Mouse (Mus musculus): ENCODE results near the gene Hpcal1. TPM values are rescaled to one million over a fixed set of nuclear protein-coding genes. Genes with fewer than 3 reads are reported as not detected.
A peak's percentile ranks its signal among the peaks of the same experiment; 100 is the strongest.

Gene Hpcal1
- polyA plus RNA-seq, 1 experiment from 2014 or later, result 31.4 TPM

GRCm38 (mm10) chr12:17703866-17704265 lies 13.2 kb downstream of the Hpcal1 start:
- H3K4me2 ChIP-seq, result no peak overlapping the region
- no peak overlapping the region for H3K9ac ChIP-seq
- no peaks in the 10 kb centered on the region for H3K27me3 ChIP-seq
- ATAC-seq, result no peak
- H3K4me3 ChIP-seq, result no peak overlapping the region
- H3K36me3 ChIP-seq (ENCODE audit: poor library complexity, severe bottlenecking), result no peaks in the 10 kb centered on the region
- 97% methylated on average over 3 of the region's 3 CpGs for WGBS
- no peaks in the 10 kb centered on the region for H3K9me3 ChIP-seq (replicated peaks)
- H3K27ac ChIP-seq, result no peak overlapping the region
- peaks cover 31% of the 10 kb centered on the region for H3K4me1 ChIP-seq

GRCm38 (mm10) chr12:17707472-17707871 lies 16.8 kb downstream of the Hpcal1 start:
- Histone ChIP-seq H3K36me3 (ENCODE audit: poor library complexity, severe bottlenecking) (no peaks in the 10 kb centered on the region), H3K27me3 (no peaks in the 10 kb centered on the region), H3K27ac (no peak overlapping the region), H3K4me2 (no peak overlapping the region), H3K9ac (no peak overlapping the region), H3K4me1 (peaks cover 20% of the 10 kb centered on the region), H3K9me3 (replicated peaks) (no peaks in the 10 kb centered on the region), H3K4me3 (no peak overlapping the region)
- ATAC-seq, result no peak

- Histone ChIP-seq H3K27ac (no peak overlapping the region), H3K27me3 (no peaks in the 10 kb centered on the region), H3K4me2 (no peak overlapping the region), H3K9ac (no peak overlapping the region), H3K4me1 (peaks cover 20% of the 10 kb centered on the region), H3K36me3 (ENCODE audit: poor library complexity, severe bottlenecking) (no peaks in the 10 kb centered on the region), H3K4me3 (no peak overlapping the region), H3K9me3 (replicated peaks) (no peaks in the 10 kb centered on the region)
- WGBS, result 12% methylated on average over 4 of the region's 4 CpGs
- ATAC-seq, result peak; percentile 76; the same call in 1 of the 2 replicates
Measured at GRCm38 (mm10) chr12:17709451-17709850, 18.8 kb downstream of the Hpcal1 start.

GRCm38 (mm10) chr12:17709926-17710746 lies 19.5 kb downstream of the Hpcal1 start:
- no peak overlapping the region for H3K9ac ChIP-seq
- no peak overlapping the region for H3K4me3 ChIP-seq
- ATAC-seq, result peak; percentile 28; the same call in 1 of the 2 replicates
- no peaks in the 10 kb centered on the region for H3K9me3 ChIP-seq (replicated peaks)
- H3K4me1 ChIP-seq, result peaks cover 20% of the 10 kb centered on the region
- H3K4me2 ChIP-seq, result no peak overlapping the region
- no peaks in the 10 kb centered on the region for H3K36me3 ChIP-seq (ENCODE audit: poor library complexity, severe bottlenecking)
- 72% methylated on average over 17 of the region's 17 CpGs for WGBS
- no peak overlapping the region for H3K27ac ChIP-seq
- H3K27me3 ChIP-seq, result no peaks in the 10 kb centered on the region

GRCm38 (mm10) chr12:17710747-17711092 lies 20.1 kb downstream of the Hpcal1 start:
- WGBS, result 57% methylated on average over 3 of the region's 3 CpGs

GRCm38 (mm10) chr12:17711731-17712388 lies 21.2 kb downstream of the Hpcal1 start:
- Histone ChIP-seq H3K4me2 (no peak overlapping the region), H3K9me3 (replicated peaks) (no peaks in the 10 kb centered on the region), H3K9ac (no peak overlapping the region), H3K27ac (no peak overlapping the region), H3K4me3 (no peak overlapping the region), H3K36me3 (ENCODE audit: poor library complexity, severe bottlenecking) (no peaks in the 10 kb centered on the region), H3K4me1 (peaks cover 20% of the 10 kb centered on the region), H3K27me3 (no peaks in the 10 kb centered on the region)
- no peak for ATAC-seq
- WGBS, result 82% methylated on average over 6 of the region's 6 CpGs

More at GRCm38 (mm10) chr12:17710747-17711092, 20.1 kb downstream of the Hpcal1 start:
- Histone ChIP-seq H3K27ac (no peak overlapping the region), H3K4me2 (no peak overlapping the region), H3K27me3 (no peaks in the 10 kb centered on the region), H3K9me3 (replicated peaks) (no peaks in the 10 kb centered on the region), H3K9ac (no peak overlapping the region), H3K36me3 (ENCODE audit: poor library complexity, severe bottlenecking) (no peaks in the 10 kb centered on the region), H3K4me1 (peaks cover 20% of the 10 kb centered on the region), H3K4me3 (no peak overlapping the region)
- ATAC-seq, result no peak

GRCm38 (mm10) chr12:17712571-17712970 lies 21.9 kb downstream of the Hpcal1 start:
- Histone ChIP-seq H3K4me3 (no peak overlapping the region), H3K9me3 (replicated peaks) (no peaks in the 10 kb centered on the region), H3K4me2 (no peak overlapping the region), H3K27ac (no peak overlapping the region), H3K27me3 (no peaks in the 10 kb centered on the region), H3K9ac (no peak overlapping the region), H3K4me1 (peaks cover 20% of the 10 kb centered on the region), H3K36me3 (ENCODE audit: poor library complexity, severe bottlenecking) (no peaks in the 10 kb centered on the region)
- ATAC-seq, result no peak
- 55% methylated on average over 1 of the region's 1 CpGs for WGBS

- Histone ChIP-seq H3K27me3 (no peaks in the 10 kb centered on the region), H3K9me3 (replicated peaks) (no peaks in the 10 kb centered on the region), H3K27ac (no peak overlapping the region), H3K9ac (no peak overlapping the region), H3K36me3 (ENCODE audit: poor library complexity, severe bottlenecking) (no peaks in the 10 kb centered on the region), H3K4me2 (no peak overlapping the region), H3K4me3 (no peak overlapping the region), H3K4me1 (0 out of 2 replicates have a peak, but pooled peaks cover 1% of the 10 kb centered on the region)
- ATAC-seq, result no peak
- 95% methylated on average over 4 of the region's 4 CpGs for WGBS
Measured at GRCm38 (mm10) chr12:17715720-17716478, 25.2 kb downstream of the Hpcal1 start.

- H3K4me3 ChIP-seq, result no peak overlapping the region
- H3K27ac ChIP-seq, result no peak overlapping the region
- no peaks in the 10 kb centered on the region for H3K36me3 ChIP-seq (ENCODE audit: poor library complexity, severe bottlenecking)
- H3K27me3 ChIP-seq, result no peaks in the 10 kb centered on the region
- ATAC-seq, result no peak
- 0 out of 2 replicates have a peak, but pooled peaks cover 4% of the 10 kb centered on the region for H3K4me1 ChIP-seq
- H3K9ac ChIP-seq, result no peak overlapping the region
- H3K9me3 ChIP-seq (replicated peaks), result no peaks in the 10 kb centered on the region
- 93% methylated on average over 1 of the region's 1 CpGs for WGBS
- no peak overlapping the region for H3K4me2 ChIP-seq
Measured at GRCm38 (mm10) chr12:17717257-17717656, 26.6 kb downstream of the Hpcal1 start.

- 0 out of 2 replicates have a peak, but pooled peaks cover 4% of the 10 kb centered on the region for H3K4me1 ChIP-seq
- no peaks in the 10 kb centered on the region for H3K9me3 ChIP-seq (replicated peaks)
- H3K27ac ChIP-seq, result no peak overlapping the region
- H3K4me3 ChIP-seq, result no peak overlapping the region
- H3K36me3 ChIP-seq (ENCODE audit: poor library complexity, severe bottlenecking), result no peaks in the 10 kb centered on the region
- WGBS, result 84% methylated on average over 6 of the region's 6 CpGs
- no peaks in the 10 kb centered on the region for H3K27me3 ChIP-seq
- no peak overlapping the region for H3K9ac ChIP-seq
- no peak overlapping the region for H3K4me2 ChIP-seq
- ATAC-seq, result no peak
Measured at GRCm38 (mm10) chr12:17718146-17718545, 27.5 kb downstream of the Hpcal1 start.

GRCm38 (mm10) chr12:17721058-17721457 lies 30.4 kb downstream of the Hpcal1 start:
- Histone ChIP-seq H3K4me2 (no peak overlapping the region), H3K9ac (no peak overlapping the region), H3K9me3 (replicated peaks) (no peaks in the 10 kb centered on the region), H3K4me3 (no peak overlapping the region), H3K4me1 (peaks cover 10% of the 10 kb centered on the region), H3K27me3 (no peaks in the 10 kb centered on the region), H3K27ac (no peak overlapping the region), H3K36me3 (ENCODE audit: poor library complexity, severe bottlenecking) (no peaks in the 10 kb centered on the region)
- ATAC-seq, result no peak

Measured in forebrain, embryonic 13.5 days (tissue).